Mouse (Mus musculus): Measurements from ENCODE around the gene Mrpl37.

Gene Mrpl37

DNA sequence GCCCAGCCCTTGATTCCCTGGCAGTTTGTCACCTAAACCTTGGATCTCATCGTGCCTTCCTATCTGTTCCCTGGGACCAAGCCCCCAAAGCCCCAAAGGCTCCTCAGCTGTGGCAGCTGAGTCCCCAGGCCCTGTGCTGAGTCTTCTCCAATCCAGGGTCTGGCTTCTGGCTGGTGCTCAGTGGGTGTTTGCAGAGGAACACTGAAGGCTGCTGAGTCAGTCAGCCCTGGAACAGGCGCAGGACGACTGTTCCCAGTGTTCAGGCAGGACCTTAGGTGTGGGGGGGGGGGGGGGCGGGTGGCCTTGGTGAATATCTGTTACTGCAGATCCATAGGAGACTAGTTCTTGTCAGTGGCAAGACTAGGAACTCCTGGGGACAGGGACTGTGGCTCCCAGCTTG lies 14.8 kb downstream of the Mrpl37 start:
- no peak for DNase-seq (ENCODE audit: low read depth, low spot score)
- no peaks in the 10 kb centered on the region for H3K27me3 ChIP-seq (ENCODE audit: control insufficient read depth, insufficient read depth, low read length, poor library complexity, severe bottlenecking)
- H3K36me3 ChIP-seq (ENCODE audit: control insufficient read depth, insufficient read depth, low read length, poor library complexity, severe bottlenecking) = no peaks in the 10 kb centered on the region

DNA sequence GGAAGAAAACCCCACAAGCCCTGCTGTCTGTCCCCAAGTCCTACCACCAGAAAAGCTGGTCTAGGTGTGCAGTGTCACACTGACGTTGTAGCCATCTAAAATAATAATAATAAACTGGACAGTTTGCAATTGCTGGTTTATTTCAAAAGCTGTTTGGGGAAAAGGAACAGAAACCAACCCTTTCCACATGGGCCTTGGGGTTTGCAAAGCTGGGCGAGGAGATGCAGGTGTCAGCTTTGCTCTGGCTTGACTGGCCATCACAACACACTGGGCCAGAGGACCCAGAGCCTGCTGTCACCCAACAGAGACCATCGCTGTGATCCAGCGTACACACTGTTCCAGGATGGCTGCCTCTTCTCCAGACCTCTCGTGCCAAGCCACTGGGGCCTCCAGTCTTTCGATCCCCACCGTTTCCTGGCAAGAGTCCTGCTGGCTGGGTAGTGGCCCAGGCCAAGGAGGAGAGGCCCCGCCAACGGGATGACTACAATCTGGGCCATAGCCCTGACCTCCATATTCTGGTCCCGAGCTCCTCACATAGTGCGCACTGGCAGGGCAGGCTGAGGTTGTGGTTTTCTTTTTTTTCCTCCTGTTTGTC lies 18.0 kb downstream of the Mrpl37 start:
- DNase-seq (ENCODE audit: low read depth, low spot score) = no peak
- Histone ChIP-seq H3K36me3 (ENCODE audit: control insufficient read depth, insufficient read depth, low read length, poor library complexity, severe bottlenecking) (no peaks in the 10 kb centered on the region), H3K27me3 (ENCODE audit: control insufficient read depth, insufficient read depth, low read length, poor library complexity, severe bottlenecking) (no peaks in the 10 kb centered on the region)

DNA sequence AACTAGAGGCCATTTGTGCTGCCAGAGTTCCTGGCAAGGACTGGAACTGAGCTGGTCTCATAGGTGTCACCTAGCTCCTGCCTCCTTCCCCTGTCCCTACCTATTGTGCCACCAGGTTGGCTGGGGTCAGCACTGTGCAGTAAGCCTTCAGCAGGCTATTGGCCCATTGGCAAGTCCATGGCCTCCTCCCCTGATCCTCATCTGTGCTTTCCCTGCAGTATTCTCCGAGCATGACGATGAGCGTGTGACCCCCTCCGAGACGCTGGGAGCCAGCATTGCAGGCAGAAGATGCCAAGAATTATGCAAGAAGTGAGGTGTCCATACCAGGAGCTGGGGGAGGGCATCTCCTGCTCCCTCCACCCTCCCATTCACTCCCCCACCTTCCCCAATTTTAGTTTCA lies 18.9 kb downstream of the Mrpl37 start:
- Histone ChIP-seq H3K36me3 (ENCODE audit: control insufficient read depth, insufficient read depth, low read length, poor library complexity, severe bottlenecking) (no peaks in the 10 kb centered on the region), H3K27me3 (ENCODE audit: control insufficient read depth, insufficient read depth, low read length, poor library complexity, severe bottlenecking) (no peaks in the 10 kb centered on the region)
- no peak for DNase-seq (ENCODE audit: low read depth, low spot score)

- no peaks in the 10 kb centered on the region for H3K27me3 ChIP-seq (ENCODE audit: control insufficient read depth, insufficient read depth, low read length, poor library complexity, severe bottlenecking)
Measured at GRCm38 (mm10) chr4:107045188-107045587, 21.5 kb downstream of the Mrpl37 start.

DNA sequence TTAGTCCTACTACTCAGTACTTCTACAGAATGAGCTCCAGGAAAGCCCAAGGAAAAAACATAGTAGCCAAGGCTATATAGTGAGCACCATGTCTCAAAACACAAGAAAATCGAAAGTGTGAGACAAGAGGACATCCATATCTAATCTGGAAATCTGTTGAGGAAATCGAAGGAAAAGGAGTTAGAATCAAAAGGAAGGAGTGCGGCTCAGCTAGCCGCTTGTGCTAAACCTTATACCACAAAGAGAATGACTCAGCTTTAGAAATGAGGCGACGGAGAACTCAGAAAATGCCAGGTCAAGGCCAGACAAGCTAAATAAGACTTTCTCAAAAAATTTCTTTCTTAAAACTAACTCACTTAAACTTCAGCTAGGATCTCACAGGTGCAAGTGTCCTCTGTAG lies 24.4 kb downstream of the Mrpl37 start:
- no peak for DNase-seq (ENCODE audit: low read depth, low spot score)
- Histone ChIP-seq H3K27me3 (ENCODE audit: control insufficient read depth, insufficient read depth, low read length, poor library complexity, severe bottlenecking) (no peaks in the 10 kb centered on the region), H3K36me3 (ENCODE audit: control insufficient read depth, insufficient read depth, low read length, poor library complexity, severe bottlenecking) (no peaks in the 10 kb centered on the region)

More at GRCm38 (mm10) chr4:107045188-107045587, 21.5 kb downstream of the Mrpl37 start:
- H3K36me3 ChIP-seq (ENCODE audit: control insufficient read depth, insufficient read depth, low read length, poor library complexity, severe bottlenecking) = no peaks in the 10 kb centered on the region
- DNase-seq (ENCODE audit: low read depth, low spot score) = no peak

DNA sequence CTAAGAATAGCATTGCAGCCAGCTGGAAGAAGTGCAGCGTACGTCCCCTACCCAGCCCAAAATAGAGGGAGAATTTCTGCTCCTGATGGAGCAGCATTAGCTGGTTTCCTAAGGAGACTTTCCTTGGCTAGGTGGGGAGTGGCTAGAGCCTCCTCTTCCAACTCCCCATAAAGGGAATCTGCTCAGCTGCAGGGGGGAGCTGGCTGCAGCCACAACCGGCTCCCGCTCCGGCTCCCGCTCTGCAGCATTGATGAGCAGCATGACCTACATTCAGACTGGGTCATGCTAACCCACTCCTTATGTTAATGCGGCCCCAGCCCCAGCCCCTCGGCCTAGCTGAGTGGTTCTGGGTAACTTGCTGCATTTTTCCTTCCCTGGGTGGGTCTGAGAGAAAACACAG lies 27.4 kb downstream of the Mrpl37 start:
- Histone ChIP-seq H3K36me3 (ENCODE audit: control insufficient read depth, insufficient read depth, low read length, poor library complexity, severe bottlenecking) (no peaks in the 10 kb centered on the region), H3K27me3 (ENCODE audit: control insufficient read depth, insufficient read depth, low read length, poor library complexity, severe bottlenecking) (no peaks in the 10 kb centered on the region)
- no peak for DNase-seq (ENCODE audit: low read depth, low spot score)

DNA sequence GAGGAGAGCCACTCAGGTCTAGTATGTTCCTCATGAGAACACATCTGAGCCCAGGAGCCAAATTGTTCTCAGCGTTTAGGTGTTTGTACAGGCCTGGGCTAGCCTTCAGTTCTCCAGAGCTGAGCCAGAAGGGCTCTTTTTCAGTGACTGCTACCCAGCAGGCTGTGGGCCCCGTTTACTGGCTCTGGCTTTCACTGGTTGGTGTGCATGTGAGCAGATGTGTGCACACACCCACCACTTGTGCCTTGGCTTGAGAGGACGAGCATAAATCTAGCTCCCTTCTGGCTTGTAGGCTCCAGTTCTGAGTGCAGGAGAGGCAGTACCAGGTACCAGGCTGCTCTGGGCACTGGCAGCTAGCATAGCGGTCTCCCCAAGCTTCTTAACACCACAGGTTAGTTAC lies 28.4 kb downstream of the Mrpl37 start:
- DNase-seq (ENCODE audit: low read depth, low spot score) = no peak
- H3K27me3 ChIP-seq (ENCODE audit: control insufficient read depth, insufficient read depth, low read length, poor library complexity, severe bottlenecking) = no peaks in the 10 kb centered on the region
- H3K36me3 ChIP-seq (ENCODE audit: control insufficient read depth, insufficient read depth, low read length, poor library complexity, severe bottlenecking) = no peaks in the 10 kb centered on the region

DNA sequence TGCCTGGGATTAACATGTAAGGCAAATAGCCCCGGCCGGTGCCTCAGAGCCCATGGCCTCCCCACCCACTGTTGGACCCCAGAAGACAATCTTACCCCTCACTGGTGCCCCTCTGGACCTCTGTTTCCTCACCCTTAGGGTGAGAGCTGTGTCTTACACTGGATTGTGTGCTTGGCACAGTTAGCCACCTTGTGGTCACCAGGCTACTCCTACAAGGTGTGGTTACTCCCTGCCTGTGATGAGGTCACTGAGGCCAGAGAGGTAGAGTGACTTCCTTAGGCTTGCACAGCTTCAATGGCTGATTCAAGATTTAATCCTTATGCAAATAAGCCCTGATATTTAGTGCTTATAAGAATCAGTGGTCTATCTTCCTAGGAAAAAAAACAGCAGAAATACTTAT lies 29.7 kb downstream of the Mrpl37 start:
- DNase-seq (ENCODE audit: low read depth, low spot score) = no peak
- Histone ChIP-seq H3K36me3 (ENCODE audit: control insufficient read depth, insufficient read depth, low read length, poor library complexity, severe bottlenecking) (no peaks in the 10 kb centered on the region), H3K27me3 (ENCODE audit: control insufficient read depth, insufficient read depth, low read length, poor library complexity, severe bottlenecking) (no peaks in the 10 kb centered on the region)

GRCm38 (mm10) chr4:107035689-107036088 lies 31.0 kb downstream of the Mrpl37 start:
- no peaks in the 10 kb centered on the region for H3K27me3 ChIP-seq (ENCODE audit: control insufficient read depth, insufficient read depth, low read length, poor library complexity, severe bottlenecking)
- no peak for DNase-seq (ENCODE audit: low read depth, low spot score)
- H3K36me3 ChIP-seq (ENCODE audit: control insufficient read depth, insufficient read depth, low read length, poor library complexity, severe bottlenecking) = no peaks in the 10 kb centered on the region

DNA sequence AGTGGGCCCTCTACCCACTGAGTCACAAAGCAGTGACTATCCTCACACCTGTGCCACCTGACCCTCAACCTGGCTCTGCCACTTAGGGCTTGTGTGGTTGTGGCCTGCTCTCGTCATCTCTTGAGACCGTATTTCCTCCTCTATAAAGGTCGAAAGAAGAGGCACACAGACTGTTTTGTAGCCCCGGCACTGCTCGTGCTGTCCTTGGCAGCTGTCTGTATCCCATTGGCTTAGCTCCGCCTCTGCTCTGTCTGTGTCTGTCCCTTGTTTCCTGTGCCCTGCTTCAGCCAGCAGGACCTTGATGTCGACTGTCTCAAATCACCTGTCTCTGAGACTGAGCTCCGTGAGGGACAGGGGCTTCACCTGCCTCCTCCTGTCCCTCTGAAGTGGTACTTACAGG lies 40.2 kb downstream of the Mrpl37 start:
- Histone ChIP-seq H3K36me3 (ENCODE audit: control insufficient read depth, insufficient read depth, low read length, poor library complexity, severe bottlenecking) (no peaks in the 10 kb centered on the region), H3K27me3 (ENCODE audit: control insufficient read depth, insufficient read depth, low read length, poor library complexity, severe bottlenecking) (no peaks in the 10 kb centered on the region)
- DNase-seq (ENCODE audit: low read depth, low spot score) = no peak

- no peak for DNase-seq (ENCODE audit: low read depth, low spot score)
- H3K27me3 ChIP-seq (ENCODE audit: control insufficient read depth, insufficient read depth, low read length, poor library complexity, severe bottlenecking) = no peaks in the 10 kb centered on the region
- no peaks in the 10 kb centered on the region for H3K36me3 ChIP-seq (ENCODE audit: control insufficient read depth, insufficient read depth, low read length, poor library complexity, severe bottlenecking)
Measured at GRCm38 (mm10) chr4:107025369-107025768, 41.3 kb downstream of the Mrpl37 start.

- Histone ChIP-seq H3K36me3 (ENCODE audit: control insufficient read depth, insufficient read depth, low read length, poor library complexity, severe bottlenecking) (no peaks in the 10 kb centered on the region), H3K27me3 (ENCODE audit: control insufficient read depth, insufficient read depth, low read length, poor library complexity, severe bottlenecking) (no peaks in the 10 kb centered on the region)
- no peak for DNase-seq (ENCODE audit: low read depth, low spot score)
Measured at GRCm38 (mm10) chr4:107024899-107025298, 41.8 kb downstream of the Mrpl37 start.

GRCm38 (mm10) chr4:107021464-107021863 lies 45.2 kb downstream of the Mrpl37 start:
- H3K36me3 ChIP-seq (ENCODE audit: control insufficient read depth, insufficient read depth, low read length, poor library complexity, severe bottlenecking) = no peaks in the 10 kb centered on the region
- H3K27me3 ChIP-seq (ENCODE audit: control insufficient read depth, insufficient read depth, low read length, poor library complexity, severe bottlenecking) = no peaks in the 10 kb centered on the region
- no peak for DNase-seq (ENCODE audit: low read depth, low spot score)

DNA sequence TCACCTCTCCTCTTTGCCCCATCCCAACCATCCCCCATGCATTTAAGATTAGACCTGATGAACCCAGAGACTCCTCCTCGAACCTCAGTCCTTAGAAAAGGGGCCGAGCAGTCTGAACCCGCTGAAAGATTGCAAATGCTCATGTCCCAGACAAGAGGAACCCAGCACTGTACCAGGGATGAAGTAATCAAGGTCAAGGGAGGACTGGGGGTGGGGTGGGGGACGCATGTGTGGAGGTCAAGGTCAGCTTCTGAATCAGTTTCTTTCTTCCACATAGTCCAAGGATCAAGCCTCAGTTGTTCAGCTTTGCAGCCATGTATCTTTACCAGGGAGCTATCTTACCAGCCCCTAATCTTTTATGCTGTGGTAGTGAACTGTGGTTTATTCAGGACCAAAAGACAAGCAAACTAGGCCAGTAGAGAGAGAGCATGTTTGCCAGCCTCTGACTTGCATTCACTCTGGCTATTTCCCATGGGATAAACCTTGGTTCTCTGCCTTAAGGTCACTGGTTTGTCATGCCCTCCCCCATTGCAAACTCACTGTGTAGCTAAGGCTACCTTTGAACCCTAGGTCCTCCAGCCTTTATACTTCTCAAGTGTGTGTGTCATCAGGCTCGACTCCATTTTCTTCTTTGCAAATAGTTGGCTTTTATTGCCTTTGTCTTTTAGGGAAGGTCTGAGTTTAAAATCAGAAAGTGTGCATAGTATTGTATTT lies 46.2 kb downstream of the Mrpl37 start:
- H3K27me3 ChIP-seq (ENCODE audit: control insufficient read depth, insufficient read depth, low read length, poor library complexity, severe bottlenecking) = no peaks in the 10 kb centered on the region
- no peak for DNase-seq (ENCODE audit: low read depth, low spot score)
- H3K36me3 ChIP-seq (ENCODE audit: control insufficient read depth, insufficient read depth, low read length, poor library complexity, severe bottlenecking) = no peaks in the 10 kb centered on the region

DNA sequence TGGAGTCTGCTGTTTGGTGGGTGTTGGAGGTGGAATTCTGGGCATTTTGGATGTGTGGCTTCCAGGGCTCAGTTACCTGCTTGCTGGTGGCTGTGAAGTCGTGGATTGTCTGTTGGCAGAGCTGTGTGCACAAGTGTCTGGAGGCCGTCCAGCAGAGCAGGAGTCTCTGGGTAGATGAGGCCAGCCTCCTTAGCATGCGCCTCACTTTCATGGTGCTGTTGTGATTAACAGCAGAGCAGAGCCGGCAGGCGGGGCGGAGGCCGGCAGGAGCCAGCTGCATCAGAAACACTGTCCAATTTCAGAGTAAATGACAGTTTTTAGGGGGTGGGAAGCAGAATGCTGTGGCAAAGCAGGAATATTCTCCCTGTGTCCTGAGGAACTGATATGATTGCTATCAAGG lies 47.6 kb downstream of the Mrpl37 start:
- no peaks in the 10 kb centered on the region for H3K36me3 ChIP-seq (ENCODE audit: control insufficient read depth, insufficient read depth, low read length, poor library complexity, severe bottlenecking)
- no peak for DNase-seq (ENCODE audit: low read depth, low spot score)
- H3K27me3 ChIP-seq (ENCODE audit: control insufficient read depth, insufficient read depth, low read length, poor library complexity, severe bottlenecking) = no peaks in the 10 kb centered on the region

DNA sequence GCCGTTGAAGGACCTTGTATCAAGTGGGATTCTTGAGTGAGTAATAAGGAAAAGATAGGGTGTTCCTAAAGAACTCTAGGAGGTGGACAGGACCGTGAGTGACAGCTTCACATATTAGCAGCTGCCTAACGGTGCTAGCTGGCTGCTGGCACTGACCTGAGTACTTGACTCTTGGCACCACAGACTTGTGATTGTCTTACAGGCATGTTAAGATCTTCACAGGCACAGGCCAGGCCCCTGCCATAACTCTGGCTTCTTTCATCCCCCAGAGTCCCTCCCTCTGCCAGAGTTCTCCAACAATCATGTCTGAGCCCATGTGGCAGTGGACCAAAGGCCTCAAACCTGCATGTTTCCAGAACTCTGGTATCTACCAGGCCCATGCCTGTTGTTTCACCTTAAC lies 48.1 kb downstream of the Mrpl37 start:
- Histone ChIP-seq H3K36me3 (ENCODE audit: control insufficient read depth, insufficient read depth, low read length, poor library complexity, severe bottlenecking) (no peaks in the 10 kb centered on the region), H3K27me3 (ENCODE audit: control insufficient read depth, insufficient read depth, low read length, poor library complexity, severe bottlenecking) (no peaks in the 10 kb centered on the region)
- no peak for DNase-seq (ENCODE audit: low read depth, low spot score)
